Mouse (Mus musculus) liver, adult 2 months (tissue): Measurements from ENCODE around the gene Adamtsl2.

Source experiments
- CTCF ChIP-seq: fragments of 200-500 bp; IDR thresholded peaks from 2 replicates; pipeline ENCODE4 v1.5.1; 2011; ENCODE audit warnings: low read depth, low read length, control low read depth
- POLR2A ChIP-seq: fragments of 200-500 bp; IDR thresholded peaks from 2 replicates; pipeline ENCODE4 v1.6.1; 2011; ENCODE audit warnings: low read length, control low read depth; ENCODE audit not compliant: insufficient read depth; ENCODE audit errors: extremely low read depth

DNA sequence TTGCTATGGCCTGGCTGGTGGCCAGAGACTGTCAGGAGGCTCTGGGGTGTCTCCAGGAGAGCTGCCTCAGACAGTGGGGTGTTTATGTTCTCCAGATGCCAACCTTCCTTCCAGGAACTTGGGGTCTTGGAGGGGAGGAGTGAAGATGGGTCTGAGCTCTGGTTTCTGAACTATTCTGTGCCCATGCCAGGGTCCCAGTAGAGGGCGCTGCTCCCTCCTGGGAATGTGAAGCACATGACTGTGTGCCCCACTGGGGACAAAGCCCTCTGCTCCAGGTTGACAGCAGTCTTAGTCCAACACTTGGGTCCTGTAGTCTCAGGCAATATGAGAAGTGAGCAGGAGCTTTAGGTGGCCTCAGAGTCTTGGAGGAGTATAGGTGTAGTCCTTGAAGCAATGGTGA lies 39.9 kb upstream of the Adamtsl2 start:
- TF ChIP-seq POLR2A, result no peak
- peak; percentile 58 for TF ChIP-seq CTCF
